8 mouse cellular contexts compared by ENCODE assay signal in genomic region chr7:3704475-3704874, GRCm38 (mm10). TPM values are rescaled to one million over a fixed set of nuclear protein-coding genes. Genes with fewer than 3 reads are reported as not detected.
DNase-seq lines count a peak whose midpoint lies in the region; ATAC-seq and TF ChIP-seq lines count a peak whose summit lies in the region.

No protein-coding gene starts in this region.

- peak overlapping the region; percentile 70 for H3K4me2 ChIP-seq in forebrain, postnatal 0 days (ENCODE audit: low read depth)

- H3K27me3 ChIP-seq in heart, embryonic 10.5 days (ENCODE audit: insufficient read depth, poor library complexity, severe bottlenecking), result no peaks in the 10 kb centered on the region
- H3K27me3 ChIP-seq in forebrain, postnatal 0 days (ENCODE audit: insufficient read depth, low read length), result no peaks in the 10 kb centered on the region

- no peaks in the 10 kb centered on the region for H3K9me3 ChIP-seq in heart, embryonic 10.5 days
- no peaks in the 10 kb centered on the region for H3K9me3 ChIP-seq in ES-E14 (ENCODE audit: control insufficient read depth, insufficient read depth, low read depth, low read length)
- no peaks in the 10 kb centered on the region for H3K9me3 ChIP-seq in forebrain, postnatal 0 days (ENCODE audit: low read length)

- H3K9ac ChIP-seq in ES-E14 (ENCODE audit: insufficient read depth, low read depth, low read length, poor library complexity, severe bottlenecking), result peak overlapping the region; percentile 95
- H3K9ac ChIP-seq in forebrain, postnatal 0 days, result peak overlapping the region; percentile 72

- ATAC-seq in forebrain, postnatal 0 days, result peak; percentile 71

- peaks cover 8% of the 10 kb centered on the region for H3K4me1 ChIP-seq in heart, embryonic 10.5 days
- H3K4me1 ChIP-seq in ES-E14 (ENCODE audit: control insufficient read depth in 2 of 2, insufficient read depth in 2 of 2, low read length in 2 of 2, poor library complexity in 1 of 2), result no peaks in the 10 kb centered on the region
- H3K4me1 ChIP-seq in forebrain, postnatal 0 days (ENCODE audit: insufficient read depth), result peaks cover 16% of the 10 kb centered on the region

- 0% methylated on average over 20 of the region's 20 CpGs for WGBS in heart, embryonic 10.5 days
- under 1% methylated on average over 20 of the region's 20 CpGs for WGBS in forebrain, postnatal 0 days

- in situ Hi-C loops in ES-E14 (cut with MboI; ENCODE audit: low sequenced_read_pairs in 2 of 2, unreplicated experiment in 2 of 2), result no loop called here

- peaks cover 59% of the 10 kb centered on the region for H3K36me3 ChIP-seq in heart, embryonic 10.5 days
- H3K36me3 ChIP-seq in ES-E14 (ENCODE audit: control insufficient read depth, insufficient read depth, low read length, poor library complexity, severe bottlenecking), result peaks cover 36% of the 10 kb centered on the region
- H3K36me3 ChIP-seq in forebrain, postnatal 0 days (ENCODE audit: insufficient read depth), result peaks cover 36% of the 10 kb centered on the region

- DNase-seq in heart, embryonic 10.5 days (ENCODE audit: low spot score), result no peak
- DNase-seq in heart, postnatal 4 days, result no peak
- DNase-seq in ES-E14 (ENCODE audit: low read depth, low spot score), result no peak
- no peak for DNase-seq in forebrain, postnatal 0 days
- peak; percentile 15 for DNase-seq in lung, postnatal 14 days
- no peak for DNase-seq in c-Kit-positive CD71-positive TER-119-positive erythroid progenitor cells, embryonic 14.5 days (ENCODE audit: low spot score)
- no peak for DNase-seq in spleen, postnatal 10 days (ENCODE audit: low spot score in 2 of 2)
- no peak for DNase-seq in ovary, postnatal 36 days (ENCODE audit: low spot score)

- no peak for TF ChIP-seq CTCF in forebrain, postnatal 0 days (IDR thresholded peaks at IDR 0.05; ENCODE audit: low read depth)

- peak overlapping the region; percentile 77 for H3K4me3 ChIP-seq in heart, embryonic 10.5 days
- peak overlapping the region; percentile 79 to 85 for H3K4me3 ChIP-seq in ES-E14 (ENCODE audit: insufficient read depth in 1 of 2, low read depth in 1 of 2, low read length in 2 of 2, poor library complexity in 1 of 2, severe bottlenecking in 1 of 2)
- H3K4me3 ChIP-seq in forebrain, postnatal 0 days (ENCODE audit: low read depth, low read length), result peak overlapping the region; percentile 64

- peak overlapping the region; percentile 94 for H3K27ac ChIP-seq in heart, embryonic 10.5 days
- H3K27ac ChIP-seq in ES-E14 (ENCODE audit: insufficient read depth, low read depth, low read length, poor library complexity, severe bottlenecking), result peak overlapping the region; percentile 93
- H3K27ac ChIP-seq in forebrain, postnatal 0 days (ENCODE audit: low read depth, low read length), result peak overlapping the region; percentile 95

TF ChIP-seq in ES-E14, 5 proteins besides CTCF, POLR2A, EP300 and RAD21:
- TF ChIP-seq MAFK (IDR thresholded peaks at IDR 0.05; ENCODE audit: insufficient read depth, low read depth, low read length) (no peak), ZC3H11A (IDR thresholded peaks at IDR 0.05; ENCODE audit: borderline replicate concordance, low read depth, low read length) (no peak), ZNF384 (IDR thresholded peaks at IDR 0.05; ENCODE audit: low read depth, low read length) (no peak), CHD2 (IDR thresholded peaks at IDR 0.05; ENCODE audit: low read depth, low read length) (no peak), HCFC1 (IDR thresholded peaks at IDR 0.05; ENCODE audit: borderline replicate concordance, insufficient read depth, low read length) (no peak)

RNA-seq across cellular contexts. Expression of gene Rps9, which starts 0.7 kb away (rescaled TPM):
- 973 and 1,162 TPM in 2 replicates for polyA plus RNA-seq in heart, embryonic 10.5 days (2016; fragmentation: Nextera tagmentation; extraction: Ambion mirVana)
- total RNA-seq in heart, postnatal 4 days (2021), result 100 to 1,000 TPM; 875 to 920 TPM
- total RNA-seq in ES-E14 (2012; rRNA removed), result 2,173 and 2,308 TPM in 2 replicates
- 1,013 and 1,830 TPM in 2 replicates for total RNA-seq in forebrain, postnatal 0 days (2014; rRNA removed)
- polyA plus RNA-seq in forebrain, postnatal 0 days (2015; fragmentation: Nextera tagmentation; extraction: Ambion mirVana), result 807 and 937 TPM in 2 replicates

RNA-seq across cellular contexts. Expression of gene Mboat7, which starts 11.2 kb away (rescaled TPM):
- polyA plus RNA-seq in heart, embryonic 10.5 days (2016; fragmentation: Nextera tagmentation; extraction: Ambion mirVana), result 32.7 and 40.4 TPM in 2 replicates
- total RNA-seq in heart, postnatal 4 days (2021), result 10 to 100 TPM; 29.7 to 32.3 TPM
- total RNA-seq in ES-E14 (2012; rRNA removed), result 34.4 and 55.9 TPM in 2 replicates
- total RNA-seq in forebrain, postnatal 0 days (2014; rRNA removed), result 112 and 165 TPM in 2 replicates
- 81.8 and 107 TPM in 2 replicates for polyA plus RNA-seq in forebrain, postnatal 0 days (2015; fragmentation: Nextera tagmentation; extraction: Ambion mirVana)

RNA-seq across cellular contexts. Expression of gene Tsen34, which starts 11.8 kb away (rescaled TPM):
- polyA plus RNA-seq in heart, embryonic 10.5 days (2016; fragmentation: Nextera tagmentation; extraction: Ambion mirVana), result 221 and 268 TPM in 2 replicates
- total RNA-seq in heart, postnatal 4 days (2021), result 100 to 1,000 TPM; 127 to 133 TPM
- total RNA-seq in ES-E14 (2012; rRNA removed), result 79.0 and 90.2 TPM in 2 replicates
- total RNA-seq in forebrain, postnatal 0 days (2014; rRNA removed), result 291 and 292 TPM in 2 replicates
- polyA plus RNA-seq in forebrain, postnatal 0 days (2015; fragmentation: Nextera tagmentation; extraction: Ambion mirVana), result 259 and 282 TPM in 2 replicates

RNA-seq across cellular contexts. Expression of gene Pirb, which starts 15.7 kb away (rescaled TPM):
- 0.05 and 0.16 TPM in 2 replicates for polyA plus RNA-seq in heart, embryonic 10.5 days (2016; fragmentation: Nextera tagmentation; extraction: Ambion mirVana)
- under 1 TPM; 0.43 to 0.64 TPM for total RNA-seq in heart, postnatal 4 days (2021)
- total RNA-seq in ES-E14 (2012; rRNA removed), result 0.09 TPM in 1 of 2 replicates, not detected in the other
- total RNA-seq in forebrain, postnatal 0 days (2014; rRNA removed), result 0.48 and 0.54 TPM in 2 replicates
- polyA plus RNA-seq in forebrain, postnatal 0 days (2015; fragmentation: Nextera tagmentation; extraction: Ambion mirVana), result 0.24 and 0.25 TPM in 2 replicates

RNA-seq across cellular contexts. Expression of gene Tmc4, which starts 27.1 kb away (rescaled TPM):
- polyA plus RNA-seq in heart, embryonic 10.5 days (2016; fragmentation: Nextera tagmentation; extraction: Ambion mirVana), result 5.4 and 8.5 TPM in 2 replicates
- 1 to 10 TPM; 2.2 to 2.4 TPM for total RNA-seq in heart, postnatal 4 days (2021)
- total RNA-seq in ES-E14 (2012; rRNA removed), result 2.9 and 5.3 TPM in 2 replicates
- total RNA-seq in forebrain, postnatal 0 days (2014; rRNA removed), result 3.1 and 3.5 TPM in 2 replicates
- polyA plus RNA-seq in forebrain, postnatal 0 days (2015; fragmentation: Nextera tagmentation; extraction: Ambion mirVana), result 0.93 and 2.0 TPM in 2 replicates
